Mouse (Mus musculus): Measurements from ENCODE around the gene Rnf180.

- TF ChIP-seq CTCF (conservative IDR thresholded peaks at IDR 0.05; ENCODE audit: insufficient read depth, insufficient read length, low read depth, low read length) (no peak), POLR2A (IDR thresholded peaks at IDR 0.05; ENCODE audit: low read depth, low read length) (no peak)
Measured at GRCm38 (mm10) chr13:105210746-105211145, 83.9 kb downstream of the Rnf180 start.

Data from kidney, adult 2 months (tissue).